Mouse (Mus musculus): ENCODE measurements around the gene Celf5.

Celf5 gene

DNA sequence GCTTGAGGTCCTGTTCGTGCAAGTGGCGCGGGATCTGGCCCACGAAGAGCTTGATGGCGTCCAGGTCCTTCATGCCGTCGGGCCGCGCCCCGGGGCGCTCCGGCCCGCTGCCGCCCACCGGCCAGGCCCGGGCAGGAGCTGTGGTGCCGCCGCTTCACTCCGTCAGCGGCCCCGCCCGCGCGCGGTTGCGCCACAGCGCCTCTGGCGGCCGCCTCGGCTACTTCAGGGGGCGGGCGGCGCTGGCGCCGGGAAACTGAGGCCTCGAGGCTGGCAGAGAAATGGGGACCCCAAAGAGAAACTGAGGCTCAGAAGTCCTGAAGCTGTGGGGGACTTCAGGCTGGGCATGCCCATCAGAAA, at the start of gene Celf5:
Gene Celf5, minus strand, starts transcription at position 177 of the 357 bp plus-strand sequence.
- DNase-seq (ENCODE audit: low spot score in 2 of 2) = peak in 1 of 2 experiments; percentile 55

DNA sequence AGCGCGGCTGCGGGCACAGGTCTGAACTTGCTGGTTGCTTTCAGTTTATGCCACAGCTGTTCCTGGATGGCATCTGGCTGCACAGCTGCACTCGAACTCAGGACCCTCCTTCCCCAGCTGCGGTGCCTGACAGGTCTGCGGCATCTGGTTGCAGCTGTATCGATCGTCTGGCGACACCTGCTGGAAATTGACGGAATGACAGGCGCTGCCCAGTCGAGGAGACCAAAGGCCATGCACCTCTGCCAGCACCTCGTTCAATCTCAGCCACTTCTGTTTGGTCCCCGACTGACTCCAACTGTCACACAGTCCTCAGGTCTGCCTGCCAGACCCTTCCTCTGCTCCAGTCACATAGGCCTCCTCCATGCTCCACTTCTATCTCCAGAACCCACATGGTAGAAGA, 44.3 kb upstream of the Celf5 start:
- DNase-seq (ENCODE audit: low spot score in 2 of 2) = peak; percentile 80 to 90

DNA sequence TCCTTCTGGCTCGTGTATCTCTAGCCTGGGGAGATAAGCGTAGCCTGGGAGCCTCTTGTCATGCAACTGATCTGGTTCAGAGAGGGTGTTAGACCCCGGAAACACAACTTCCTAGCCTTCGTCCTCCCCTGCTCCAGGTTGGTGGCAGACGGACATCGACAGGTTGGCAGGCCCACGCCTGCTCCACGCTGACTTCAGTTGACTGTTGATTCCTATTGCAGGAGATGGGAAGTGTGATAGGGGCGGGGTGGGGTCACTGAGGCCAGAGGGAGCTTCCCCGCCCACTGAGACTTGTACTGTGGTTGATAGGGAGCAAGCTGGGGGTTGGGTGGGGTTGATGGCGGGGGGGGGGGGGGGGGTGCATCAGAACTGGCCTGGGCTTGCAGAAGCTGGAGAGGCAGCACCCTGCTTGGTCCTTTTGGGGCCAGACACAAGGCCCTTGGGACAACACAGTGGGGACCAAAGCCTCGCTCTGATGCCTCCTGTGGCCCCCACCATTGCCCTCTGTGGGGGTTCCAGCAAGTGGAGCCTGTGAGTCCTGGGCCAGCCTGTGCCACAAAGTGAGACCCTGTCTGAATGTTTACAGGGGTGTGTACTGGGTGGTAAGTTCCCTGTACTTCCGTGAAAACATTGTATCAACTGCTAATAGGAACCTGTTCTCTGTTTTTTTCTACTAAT, 42.6 kb upstream of the Celf5 start:
- no peak for DNase-seq (ENCODE audit: low spot score in 2 of 2)

DNA sequence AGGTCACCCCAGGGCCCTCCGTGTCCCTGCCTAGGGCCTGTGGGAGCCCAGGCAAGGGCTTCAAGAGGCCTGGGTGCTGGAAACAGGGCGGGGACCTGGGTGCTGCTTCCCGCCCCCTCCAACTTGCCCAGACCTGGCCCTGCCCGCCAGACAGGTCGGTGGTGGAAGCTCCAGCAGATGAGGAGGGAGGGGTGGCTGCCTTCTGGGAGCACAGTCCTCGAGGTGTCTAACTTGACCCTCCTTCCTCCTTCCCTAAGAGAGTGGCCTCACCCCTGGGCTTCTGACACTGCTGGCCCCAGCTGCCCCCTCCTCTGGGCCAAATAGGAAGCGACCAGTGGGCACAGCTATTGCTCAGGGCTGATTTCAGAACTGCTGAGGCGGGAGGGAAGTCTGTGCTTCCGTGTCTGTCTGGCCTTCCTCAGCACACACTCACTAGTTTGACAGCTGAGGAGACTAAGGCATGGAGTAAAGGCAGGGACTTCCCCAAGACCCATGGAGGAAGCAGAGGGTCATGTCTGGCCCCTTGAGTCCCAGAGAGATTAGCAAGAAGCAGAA, 41.6 kb upstream of the Celf5 start, which contains the start of gene Gna15:
Gene Gna15, minus strand, starts transcription at position 175 of the 555 bp plus-strand sequence.
- DNase-seq (ENCODE audit: low spot score in 2 of 2) = no peak

DNA sequence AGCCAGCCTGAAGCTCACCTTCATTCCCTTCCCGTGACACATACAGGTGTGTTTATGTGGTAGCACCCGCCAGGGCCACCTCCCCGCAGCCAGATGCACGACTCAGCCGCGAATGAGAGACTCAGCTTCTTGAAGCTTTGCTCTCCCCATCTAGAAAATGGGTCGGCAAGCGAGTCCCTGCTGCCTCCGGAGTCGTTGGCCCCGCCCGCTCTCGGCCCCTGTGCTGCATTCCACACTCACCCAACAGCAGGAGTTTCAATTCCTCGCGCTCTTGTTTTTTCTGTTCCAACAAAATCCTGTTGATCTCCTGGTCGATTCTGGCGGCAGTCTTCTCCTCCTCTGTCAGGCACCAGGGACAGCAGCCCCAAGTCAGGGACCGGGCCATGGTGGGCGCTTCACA, 41.1 kb upstream of the Celf5 start:
- no peak for DNase-seq (ENCODE audit: low spot score in 2 of 2)

DNA sequence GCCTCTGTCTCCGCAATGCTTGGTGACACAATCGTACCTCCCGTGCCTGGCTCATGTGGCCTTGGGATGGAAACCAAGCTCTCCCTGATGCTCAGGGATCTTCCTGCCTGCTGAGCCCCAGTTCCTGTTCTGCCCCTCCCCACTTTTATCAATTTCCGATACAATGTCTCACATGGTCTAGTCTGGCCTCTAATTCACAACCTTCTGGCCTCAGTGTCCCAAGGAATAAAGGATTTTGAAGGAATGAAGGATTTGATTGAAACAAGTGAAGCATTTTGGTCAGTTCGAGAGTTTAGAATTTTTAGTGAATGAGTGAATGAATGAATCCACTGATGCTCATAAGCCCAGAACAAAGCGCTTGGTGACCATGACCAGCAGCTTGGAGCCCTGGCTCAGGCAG, 40.6 kb upstream of the Celf5 start:
- DNase-seq (ENCODE audit: low spot score in 2 of 2) = no peak

DNA sequence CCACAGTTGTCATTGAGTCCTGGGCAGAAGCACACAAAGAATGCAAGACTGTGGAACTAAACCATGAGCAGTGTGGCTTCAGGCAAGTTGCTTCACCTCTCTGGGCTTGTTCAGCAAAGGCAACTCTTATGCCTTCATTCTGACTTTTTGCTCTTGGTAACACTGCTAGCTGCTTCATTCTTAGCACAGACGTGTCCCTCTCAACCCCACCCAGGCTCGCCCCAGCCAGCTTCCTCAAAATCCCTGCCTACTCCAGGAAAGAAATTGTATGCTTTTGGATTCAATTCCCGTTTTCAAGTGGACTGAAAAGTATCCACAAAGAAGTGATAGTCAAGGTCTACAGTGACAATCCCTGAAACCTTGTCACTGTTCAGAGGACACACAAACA, 37.5 kb upstream of the Celf5 start:
- no peak for DNase-seq (ENCODE audit: low spot score in 2 of 2)

DNA sequence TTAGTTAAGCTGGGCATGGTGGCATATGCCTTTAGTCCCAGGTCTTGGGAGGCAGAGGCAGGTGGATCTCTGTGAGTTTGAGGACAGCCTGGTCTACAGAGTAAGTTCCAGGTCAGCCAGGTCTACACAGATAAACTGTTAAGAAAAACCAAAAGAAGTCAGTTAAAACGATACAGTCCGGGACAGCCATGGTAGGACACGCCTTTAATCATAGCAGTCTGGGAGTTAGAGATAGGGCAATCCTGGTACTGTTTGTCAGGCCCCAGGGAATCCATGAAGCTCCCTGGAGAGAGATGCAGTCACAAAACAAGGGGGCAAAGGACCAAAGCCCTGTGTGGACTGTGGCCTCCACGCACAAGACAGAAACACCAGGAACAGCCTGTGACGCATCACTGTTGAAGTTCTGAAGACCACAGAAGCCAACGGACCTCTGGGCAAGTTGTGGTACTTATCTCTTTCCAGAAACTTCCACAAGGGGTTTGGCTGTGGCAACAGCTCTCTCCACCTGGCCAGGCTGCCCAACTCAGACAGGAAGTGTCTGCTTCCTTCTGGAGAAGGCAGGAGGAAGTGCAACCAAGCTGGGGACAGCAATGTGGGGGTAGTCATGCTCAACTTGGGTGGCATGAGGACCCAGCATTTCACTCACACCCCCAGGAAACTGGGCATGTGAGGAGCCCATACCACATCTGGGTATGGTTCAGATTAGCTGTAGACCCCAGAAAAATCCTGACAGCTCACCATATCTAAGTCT, 36.9 kb upstream of the Celf5 start:
- no peak for DNase-seq (ENCODE audit: low spot score in 2 of 2)

DNA sequence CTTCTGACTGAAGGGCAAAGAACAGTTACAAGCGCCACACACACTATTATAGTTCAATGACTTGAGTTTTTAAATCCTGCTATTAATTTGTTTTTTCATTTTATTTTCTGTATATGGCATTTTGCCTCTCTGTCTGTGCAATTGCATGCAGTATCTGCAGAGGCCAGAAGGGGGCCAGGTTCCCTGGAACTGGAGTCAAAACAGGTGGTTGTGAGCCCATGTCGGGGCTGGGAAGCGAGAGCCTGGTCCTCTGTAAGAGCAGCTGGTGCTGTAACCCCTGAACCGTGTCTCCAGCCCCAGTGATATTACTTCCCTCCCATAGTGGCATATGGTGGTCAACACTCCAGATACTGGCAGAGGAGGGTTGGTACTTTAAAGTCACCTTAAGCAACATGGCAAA, 36.0 kb upstream of the Celf5 start:
- peak; percentile 58 to 80 for DNase-seq (ENCODE audit: low spot score in 2 of 2)

DNA sequence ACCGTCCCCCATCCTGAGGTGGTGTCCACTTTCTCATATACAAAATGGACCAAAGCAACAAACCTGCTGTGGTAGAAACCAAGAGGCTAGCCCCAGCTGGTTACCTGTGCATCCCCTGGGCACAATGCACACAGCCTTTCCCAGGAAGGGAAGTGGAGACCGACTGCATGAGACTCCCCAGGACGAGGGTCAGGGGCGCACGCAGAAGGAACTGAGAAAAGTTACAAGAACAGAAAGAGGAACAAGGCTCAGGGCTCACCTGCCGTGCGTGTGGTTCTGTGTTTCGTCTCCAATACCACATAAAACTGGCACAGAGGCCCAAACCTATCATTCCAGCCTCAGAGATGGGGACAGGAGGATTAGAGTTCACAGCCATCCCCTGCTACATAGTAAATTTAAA, 34.7 kb upstream of the Celf5 start:
- peak in 1 of 2 experiments; percentile 47 for DNase-seq (ENCODE audit: low spot score in 2 of 2)

DNA sequence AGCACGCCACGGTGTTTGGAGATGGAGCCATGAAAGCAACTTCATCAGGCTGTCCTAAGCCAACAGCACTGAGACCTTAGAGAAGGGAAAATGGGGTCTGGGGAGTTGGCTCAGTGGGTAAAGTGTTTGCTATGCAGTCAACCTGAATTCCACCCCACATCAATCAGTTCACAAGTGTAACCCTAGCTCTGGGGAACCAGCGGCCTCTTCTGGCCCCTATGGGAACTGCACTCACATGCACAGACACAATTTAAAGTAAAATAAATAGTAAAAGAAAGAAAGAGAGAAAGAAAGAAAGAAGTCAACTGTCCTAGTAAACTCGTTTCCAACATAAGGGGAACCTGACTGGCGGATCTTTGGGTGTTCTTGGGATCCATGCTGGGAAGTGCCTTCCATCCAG, 31.3 kb upstream of the Celf5 start:
- DNase-seq (ENCODE audit: low spot score in 2 of 2) = no peak

DNA sequence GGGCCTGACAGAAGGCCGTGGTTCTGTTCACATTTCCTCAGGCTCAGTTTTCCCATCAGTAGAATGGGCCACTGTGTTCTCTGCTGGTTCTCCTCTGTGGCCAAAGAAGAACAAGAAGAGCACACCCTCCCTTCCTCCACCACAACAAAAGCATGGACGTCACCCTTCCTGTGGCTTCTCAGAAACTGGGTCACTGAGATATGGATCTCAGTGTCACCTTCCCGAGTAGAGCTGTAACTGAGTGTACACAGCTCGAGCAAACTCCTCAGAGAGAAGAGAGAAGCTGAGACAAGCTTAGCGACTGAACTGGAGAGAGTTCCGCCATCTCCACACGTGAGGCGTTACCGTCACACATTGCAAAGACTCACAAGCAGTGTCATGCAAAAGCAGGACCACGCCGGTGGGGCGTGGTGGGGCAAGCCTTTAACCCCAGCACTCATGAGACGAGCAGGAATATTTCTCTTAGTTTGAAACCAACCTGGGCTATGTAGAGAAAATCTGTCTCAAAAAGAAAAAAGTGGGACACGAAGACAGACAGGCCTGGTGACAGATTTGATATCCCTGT, 27.8 kb upstream of the Celf5 start:
- no peak for DNase-seq (ENCODE audit: low spot score in 2 of 2)

DNA sequence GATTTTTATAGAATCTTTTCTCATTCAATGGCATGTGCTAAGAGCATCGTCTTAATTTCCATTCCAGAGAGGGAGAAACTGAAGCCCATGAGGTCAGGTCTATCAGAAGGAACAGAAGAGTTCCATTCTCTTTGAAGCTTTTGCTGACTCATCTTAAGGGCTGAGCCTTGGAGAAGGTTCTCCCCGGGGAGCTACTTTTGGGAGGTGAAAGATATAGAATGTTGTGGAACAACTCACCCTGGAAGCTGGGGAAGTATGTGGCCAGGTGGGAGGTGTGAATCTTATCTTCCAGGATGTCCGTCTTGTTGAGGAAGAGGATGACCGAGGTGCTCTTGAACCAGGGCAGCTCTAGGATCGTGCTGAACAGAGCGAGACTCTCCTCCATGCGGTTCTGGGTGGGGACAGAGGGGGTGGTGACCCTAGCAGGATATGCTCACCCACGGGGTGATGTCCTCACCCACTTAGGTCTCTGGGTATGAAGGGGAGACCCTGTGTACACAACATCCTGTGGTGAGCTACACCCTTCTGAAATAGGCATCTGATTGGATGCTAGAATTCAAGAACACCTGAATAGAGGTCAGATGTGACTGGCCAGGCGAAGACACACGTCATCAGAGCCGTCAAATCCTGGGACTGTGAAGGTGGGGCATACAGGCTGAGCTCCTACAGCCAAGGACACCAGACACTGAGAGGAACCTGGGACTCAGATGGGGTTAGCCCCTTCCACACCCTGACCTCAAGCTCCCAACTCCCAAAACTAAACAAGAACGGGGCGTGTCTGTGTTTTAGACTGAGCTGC, 25.4 kb upstream of the Celf5 start:
- DNase-seq (ENCODE audit: low spot score in 2 of 2) = no peak

DNA sequence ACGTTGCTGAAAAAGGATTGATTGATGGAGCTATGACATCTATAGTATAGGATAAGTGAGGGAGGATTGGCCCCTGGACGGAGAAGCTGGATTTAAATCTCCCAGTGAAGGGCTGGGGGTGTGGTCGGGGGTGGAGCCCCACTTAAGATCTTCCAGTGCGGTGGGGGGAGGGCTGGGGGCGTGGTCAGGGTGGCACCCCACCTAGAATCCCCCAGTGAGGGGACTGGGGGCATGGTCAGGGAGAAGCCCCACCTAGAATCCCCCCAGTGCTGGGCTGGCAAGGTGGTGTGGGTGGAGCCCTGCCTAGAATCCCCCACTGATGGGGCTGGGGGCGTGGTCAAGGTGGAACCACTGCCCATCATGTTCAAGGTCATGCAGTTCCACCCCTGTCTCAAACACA, 24.6 kb upstream of the Celf5 start:
- no peak for DNase-seq (ENCODE audit: low spot score in 2 of 2)

DNA sequence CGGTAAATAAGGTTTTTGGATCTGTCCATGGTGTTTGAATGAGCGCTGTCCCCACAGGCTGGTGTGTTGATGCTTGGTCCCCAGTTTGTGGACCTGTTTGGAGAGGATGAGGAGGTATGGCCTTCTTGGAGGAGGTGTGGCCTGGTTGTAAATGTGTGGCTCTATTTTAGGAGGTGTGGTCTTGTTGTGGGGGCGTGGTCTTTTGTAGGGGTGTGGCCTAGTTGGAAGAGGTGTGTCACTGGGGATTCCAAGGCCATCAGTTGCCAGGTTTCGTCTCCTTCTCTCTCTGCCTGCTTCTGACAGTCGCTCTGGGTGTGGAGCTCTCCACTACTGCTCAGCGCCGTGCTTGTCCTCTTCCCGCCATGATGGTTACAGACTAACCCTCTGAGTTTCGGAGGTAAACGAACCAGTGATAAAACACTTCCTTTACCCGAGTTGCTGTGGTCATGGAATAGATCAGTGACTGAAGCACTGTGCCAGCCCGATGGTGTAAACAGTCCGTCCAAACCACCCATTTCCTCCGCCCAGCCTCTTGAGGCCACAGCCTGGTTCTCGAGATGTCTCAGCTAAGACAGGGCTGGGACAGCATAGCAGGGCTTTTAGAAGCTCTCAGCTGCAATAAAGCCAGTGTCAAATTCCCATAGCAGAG, 22.6 kb upstream of the Celf5 start:
- DNase-seq (ENCODE audit: low spot score in 2 of 2) = no peak

DNA sequence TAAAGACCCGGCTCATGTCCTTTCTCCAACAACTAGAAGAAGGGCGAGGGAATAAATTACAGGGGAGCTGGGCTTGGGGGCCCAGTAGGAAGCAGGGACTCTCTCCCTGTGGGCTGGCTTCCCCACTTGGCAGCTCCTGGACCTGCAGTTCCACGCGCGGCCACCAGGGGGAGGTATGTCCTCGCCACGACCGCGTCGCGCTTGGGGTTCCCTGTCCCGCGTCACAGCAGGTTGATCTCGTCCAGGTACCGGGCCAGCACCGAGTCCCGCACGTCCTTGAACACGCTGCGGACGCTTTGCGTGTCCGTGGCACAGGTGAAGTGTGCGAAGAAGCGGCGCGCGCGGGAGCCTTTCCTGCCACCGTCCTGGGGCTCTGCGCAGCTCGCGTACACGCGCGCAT, 20.1 kb upstream of the Celf5 start:
- DNase-seq (ENCODE audit: low spot score in 2 of 2) = peak; percentile 84 to 94

DNA sequence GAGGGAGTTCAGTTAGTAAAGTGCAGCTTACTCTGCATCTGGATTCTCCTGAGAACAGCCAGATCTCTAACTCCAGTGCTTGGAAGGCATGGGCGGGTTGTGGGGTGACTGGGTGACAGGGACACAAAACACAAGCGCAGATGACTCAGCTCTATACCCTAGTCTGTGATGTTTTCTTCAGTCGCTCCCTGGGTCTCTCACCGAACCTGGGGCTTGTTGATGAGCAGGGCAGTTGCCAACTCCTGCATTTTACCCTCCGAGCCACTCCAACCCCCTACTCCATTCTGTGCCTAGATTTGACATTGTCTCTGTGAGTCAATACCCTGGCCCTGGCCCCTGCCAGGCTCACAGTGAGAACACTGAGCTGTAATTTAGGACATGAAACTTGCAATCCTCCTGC, 19.4 kb upstream of the Celf5 start:
- DNase-seq (ENCODE audit: low spot score in 2 of 2) = no peak

DNA sequence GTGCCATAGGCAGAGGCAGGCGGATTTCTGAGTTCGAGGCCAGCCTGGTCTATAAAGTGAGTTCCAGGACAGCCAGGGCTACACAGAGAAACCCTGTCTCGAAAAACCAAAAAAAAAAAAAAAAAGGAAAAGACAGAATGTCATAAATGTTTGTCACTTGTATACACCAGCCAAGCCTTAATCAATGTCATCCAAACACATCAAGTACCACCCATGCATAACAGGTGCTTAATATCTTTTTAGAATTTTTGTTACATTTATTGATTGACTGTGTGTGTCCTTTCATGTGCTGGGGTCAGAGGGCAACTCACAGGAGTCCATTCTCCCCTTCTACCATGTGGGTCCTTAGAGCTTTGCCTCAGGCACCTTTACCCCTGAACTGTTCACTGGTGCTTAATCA, 17.5 kb upstream of the Celf5 start, which contains the start of gene S1pr4:
Gene S1pr4, minus strand, starts transcription at position 101 of the 400 bp plus-strand sequence.
- DNase-seq (ENCODE audit: low spot score in 2 of 2) = no peak

DNA sequence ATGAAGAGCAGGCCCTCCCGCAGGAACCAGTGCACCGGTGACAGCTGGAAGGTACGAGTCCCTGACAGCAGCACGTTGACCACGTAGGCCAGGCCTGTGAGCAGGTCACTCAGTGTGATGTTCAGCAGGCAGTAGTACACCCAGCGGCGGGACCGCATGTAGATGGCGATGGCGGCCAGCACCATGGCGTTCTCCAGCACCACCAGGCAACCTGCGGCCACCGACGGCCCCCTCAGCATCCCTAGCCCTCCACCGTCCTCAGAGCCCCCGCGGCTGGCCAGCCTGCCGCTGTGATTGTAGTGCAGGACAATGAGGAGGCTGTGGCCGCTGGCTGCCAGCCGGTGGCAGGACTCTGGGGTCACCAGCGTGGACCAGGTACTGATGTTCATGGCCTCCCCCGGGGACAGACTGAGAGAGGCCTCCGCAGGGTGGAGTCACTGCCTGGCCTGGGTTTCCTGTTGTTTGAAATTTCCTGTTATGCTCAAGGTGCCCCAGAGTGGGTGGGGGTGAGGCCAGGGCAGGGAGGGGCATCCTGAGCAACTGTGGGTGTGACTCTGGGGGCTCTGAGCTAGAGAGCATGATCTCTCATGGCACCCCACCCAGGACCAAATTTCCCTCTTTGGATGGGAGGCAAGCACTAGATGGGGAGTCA, 16.9 kb upstream of the Celf5 start:
- peak; percentile 63 to 70 for DNase-seq (ENCODE audit: low spot score in 2 of 2)

DNA sequence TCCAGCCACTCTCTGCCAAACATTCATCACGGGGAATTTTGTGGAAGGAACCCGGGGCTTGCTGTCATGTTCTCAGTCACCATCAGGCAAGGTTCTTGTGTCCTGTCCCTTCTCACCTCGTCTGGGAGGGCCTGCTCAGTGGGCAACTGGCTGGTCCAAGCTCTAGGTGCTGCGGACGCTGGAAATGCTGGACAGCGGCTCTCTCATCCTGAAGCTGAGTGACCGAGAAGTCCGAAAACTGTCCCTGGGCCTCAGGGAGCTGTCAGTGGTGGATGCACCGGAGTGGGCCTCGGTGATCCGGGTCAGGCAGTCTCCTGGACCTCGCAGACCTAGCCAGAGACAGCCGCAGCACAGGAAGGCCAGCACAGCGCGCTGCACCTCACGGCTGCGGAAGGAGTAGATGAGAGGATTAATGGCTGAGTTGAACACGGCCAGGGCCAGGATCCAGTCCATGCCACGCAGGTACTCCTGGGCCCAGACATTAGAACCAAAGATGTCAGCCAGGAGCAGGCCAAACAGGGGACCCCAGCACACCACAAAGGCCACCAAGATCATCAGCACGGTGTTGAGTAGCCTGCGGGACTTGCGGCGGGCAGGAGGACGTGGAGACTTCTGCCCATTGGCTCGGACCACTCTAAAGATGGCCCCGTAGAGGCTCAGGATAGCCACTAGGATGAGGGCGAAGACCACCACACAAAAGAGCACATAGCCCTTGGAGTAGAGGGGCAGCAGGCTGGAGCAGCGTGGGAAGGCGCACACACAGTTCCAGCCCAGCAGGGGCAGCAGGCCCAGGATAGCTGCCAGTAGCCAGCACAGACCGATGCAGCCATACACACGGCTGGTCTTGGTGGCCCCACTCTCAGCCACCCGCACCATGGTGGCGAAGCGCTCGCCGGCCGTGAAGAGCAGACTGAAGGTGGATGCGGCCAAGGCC, 16.1 kb upstream of the Celf5 start:
- peak in 1 of 2 experiments; percentile 31 for DNase-seq (ENCODE audit: low spot score in 2 of 2)

Measured in spleen, postnatal 14 days (tissue).